Mouse (Mus musculus): Measurements from ENCODE around the gene Zfhx3. TPM values are rescaled to one million over a fixed set of nuclear protein-coding genes. Genes with fewer than 3 reads are reported as not detected.

Zfhx3 gene
- total and polyA plus RNA-seq, 3 experiments: 0.11 to 0.30 TPM; not detected in 1

GRCm38 (mm10) chr8:108592028-108592724 lies 649.7 kb downstream of the Zfhx3 start:
- H3K4me3 ChIP-seq (ENCODE audit: low read depth, low read length): no peak overlapping the region
- peaks cover 57% of the 10 kb centered on the region for H3K9me3 ChIP-seq (replicated peaks)
- no peaks in the 10 kb centered on the region for H3K27me3 ChIP-seq (ENCODE audit: insufficient read depth, low read length)
- DNase-seq (ENCODE audit: low spot score) (no peak), ATAC-seq (ENCODE audit: extremely low read depth, insufficient number of reproducible peaks, low FRiP score, poor library complexity, severe bottlenecking) (no peak)
- H3K36me3 ChIP-seq (replicated peaks): no peaks in the 10 kb centered on the region
- H3K4me1 ChIP-seq (ENCODE audit: insufficient read depth, low read depth, low read length): no peaks in the 10 kb centered on the region
- TF ChIP-seq CTCF (IDR thresholded peaks at IDR 0.05; ENCODE audit: low read depth, low read length): no peak
- TF ChIP-seq POLR2AphosphoS5 (IDR thresholded peaks at IDR 0.05; ENCODE audit: insufficient replicate concordance, low read depth, low read length): no peak
- no peak for TF ChIP-seq TAL1 (conservative IDR thresholded peaks at IDR 0.05; ENCODE audit: low read depth, low read length)
- TF ChIP-seq GATA1 (IDR thresholded peaks at IDR 0.05; ENCODE audit: borderline replicate concordance, low read length): no peak
- TF ChIP-seq GATA2 (IDR thresholded peaks at IDR 0.05; ENCODE audit: borderline replicate concordance, low read depth, low read length): no peak

GRCm38 (mm10) chr8:108592990-108593589 lies 650.6 kb downstream of the Zfhx3 start:
- Histone ChIP-seq H3K4me1 (ENCODE audit: insufficient read depth, low read depth, low read length) (no peaks in the 10 kb centered on the region), H3K36me3 (replicated peaks) (no peaks in the 10 kb centered on the region), H3K9me3 (replicated peaks) (peaks cover 58% of the 10 kb centered on the region), H3K27me3 (ENCODE audit: insufficient read depth, low read length) (no peaks in the 10 kb centered on the region), H3K4me3 (ENCODE audit: low read depth, low read length) (no peak overlapping the region)
- TF ChIP-seq TAL1 (conservative IDR thresholded peaks at IDR 0.05; ENCODE audit: low read depth, low read length) (no peak), GATA2 (IDR thresholded peaks at IDR 0.05; ENCODE audit: borderline replicate concordance, low read depth, low read length) (no peak), GATA1 (IDR thresholded peaks at IDR 0.05; ENCODE audit: borderline replicate concordance, low read length) (no peak), CTCF (IDR thresholded peaks at IDR 0.05; ENCODE audit: low read depth, low read length) (no peak), POLR2AphosphoS5 (IDR thresholded peaks at IDR 0.05; ENCODE audit: insufficient replicate concordance, low read depth, low read length) (no peak)
- DNase-seq (ENCODE audit: low spot score) (no peak), ATAC-seq (ENCODE audit: extremely low read depth, insufficient number of reproducible peaks, low FRiP score, poor library complexity, severe bottlenecking) (no peak)

GRCm38 (mm10) chr8:108593891-108594290 lies 651.4 kb downstream of the Zfhx3 start:
- Histone ChIP-seq H3K27me3 (ENCODE audit: insufficient read depth, low read length) (no peaks in the 10 kb centered on the region), H3K9me3 (replicated peaks) (peaks cover 60% of the 10 kb centered on the region), H3K36me3 (replicated peaks) (no peaks in the 10 kb centered on the region), H3K4me1 (ENCODE audit: insufficient read depth, low read depth, low read length) (no peaks in the 10 kb centered on the region), H3K4me3 (ENCODE audit: low read depth, low read length) (no peak overlapping the region)
- TF ChIP-seq GATA1 (IDR thresholded peaks at IDR 0.05; ENCODE audit: borderline replicate concordance, low read length) (no peak), TAL1 (conservative IDR thresholded peaks at IDR 0.05; ENCODE audit: low read depth, low read length) (no peak), CTCF (IDR thresholded peaks at IDR 0.05; ENCODE audit: low read depth, low read length) (no peak), GATA2 (IDR thresholded peaks at IDR 0.05; ENCODE audit: borderline replicate concordance, low read depth, low read length) (no peak), POLR2AphosphoS5 (IDR thresholded peaks at IDR 0.05; ENCODE audit: insufficient replicate concordance, low read depth, low read length) (no peak)
- DNase-seq (ENCODE audit: low spot score) (no peak), ATAC-seq (ENCODE audit: extremely low read depth, insufficient number of reproducible peaks, low FRiP score, poor library complexity, severe bottlenecking) (no peak)

- TF ChIP-seq GATA1 (IDR thresholded peaks at IDR 0.05; ENCODE audit: borderline replicate concordance, low read length) (no peak), POLR2AphosphoS5 (IDR thresholded peaks at IDR 0.05; ENCODE audit: insufficient replicate concordance, low read depth, low read length) (no peak), CTCF (IDR thresholded peaks at IDR 0.05; ENCODE audit: low read depth, low read length) (no peak), TAL1 (conservative IDR thresholded peaks at IDR 0.05; ENCODE audit: low read depth, low read length) (no peak), GATA2 (IDR thresholded peaks at IDR 0.05; ENCODE audit: borderline replicate concordance, low read depth, low read length) (no peak)
- DNase-seq (ENCODE audit: low spot score): no peak
- no peak overlapping the region for H3K4me3 ChIP-seq (ENCODE audit: low read depth, low read length)
- no peaks in the 10 kb centered on the region for H3K4me1 ChIP-seq (ENCODE audit: insufficient read depth, low read depth, low read length)
- peaks cover 57% of the 10 kb centered on the region for H3K9me3 ChIP-seq (replicated peaks)
- ATAC-seq (ENCODE audit: extremely low read depth, insufficient number of reproducible peaks, low FRiP score, poor library complexity, severe bottlenecking): no peak
- no peaks in the 10 kb centered on the region for H3K27me3 ChIP-seq (ENCODE audit: insufficient read depth, low read length)
- H3K36me3 ChIP-seq (replicated peaks): no peaks in the 10 kb centered on the region
Measured at GRCm38 (mm10) chr8:108594361-108595060, 652.1 kb downstream of the Zfhx3 start.

- no peaks in the 10 kb centered on the region for H3K36me3 ChIP-seq (replicated peaks)
Measured at GRCm38 (mm10) chr8:108595061-108595419, 652.6 kb downstream of the Zfhx3 start.

More at GRCm38 (mm10) chr8:108595061-108595419, 652.6 kb downstream of the Zfhx3 start:
- DNase-seq (ENCODE audit: low spot score) (no peak), ATAC-seq (ENCODE audit: extremely low read depth, insufficient number of reproducible peaks, low FRiP score, poor library complexity, severe bottlenecking) (no peak)
- Histone ChIP-seq H3K9me3 (replicated peaks) (peaks cover 59% of the 10 kb centered on the region), H3K27me3 (ENCODE audit: insufficient read depth, low read length) (no peaks in the 10 kb centered on the region), H3K4me1 (ENCODE audit: insufficient read depth, low read depth, low read length) (no peaks in the 10 kb centered on the region), H3K4me3 (ENCODE audit: low read depth, low read length) (no peak overlapping the region)
- TF ChIP-seq POLR2AphosphoS5 (IDR thresholded peaks at IDR 0.05; ENCODE audit: insufficient replicate concordance, low read depth, low read length) (no peak), GATA2 (IDR thresholded peaks at IDR 0.05; ENCODE audit: borderline replicate concordance, low read depth, low read length) (no peak), CTCF (IDR thresholded peaks at IDR 0.05; ENCODE audit: low read depth, low read length) (no peak), TAL1 (conservative IDR thresholded peaks at IDR 0.05; ENCODE audit: low read depth, low read length) (no peak), GATA1 (IDR thresholded peaks at IDR 0.05; ENCODE audit: borderline replicate concordance, low read length) (no peak)
